Mouse (Mus musculus) kidney, postnatal 14 days (tissue): ENCODE measurements around the gene Pin1.
"Not testable (repeated sequence)": the region's sequence is repeated elsewhere in the genome, so short reads cannot be mapped to it uniquely, and the experiment has no call there.

Experiments used
- DNase-seq: peaks from one replicate; pipeline ENCODE4 v3.0.0; 2022; ENCODE audit warnings: mixed read lengths

Gene Pin1

GRCm38 (mm10) chr9:20651602-20652259, at the start of gene Pin1:
Pin1 (plus strand) TSS chr9:20652095.
- peak; percentile 100 for DNase-seq

- no peak for DNase-seq
Measured at GRCm38 (mm10) chr9:20606269-20606668, 45.6 kb upstream of the Pin1 start.

DNA sequence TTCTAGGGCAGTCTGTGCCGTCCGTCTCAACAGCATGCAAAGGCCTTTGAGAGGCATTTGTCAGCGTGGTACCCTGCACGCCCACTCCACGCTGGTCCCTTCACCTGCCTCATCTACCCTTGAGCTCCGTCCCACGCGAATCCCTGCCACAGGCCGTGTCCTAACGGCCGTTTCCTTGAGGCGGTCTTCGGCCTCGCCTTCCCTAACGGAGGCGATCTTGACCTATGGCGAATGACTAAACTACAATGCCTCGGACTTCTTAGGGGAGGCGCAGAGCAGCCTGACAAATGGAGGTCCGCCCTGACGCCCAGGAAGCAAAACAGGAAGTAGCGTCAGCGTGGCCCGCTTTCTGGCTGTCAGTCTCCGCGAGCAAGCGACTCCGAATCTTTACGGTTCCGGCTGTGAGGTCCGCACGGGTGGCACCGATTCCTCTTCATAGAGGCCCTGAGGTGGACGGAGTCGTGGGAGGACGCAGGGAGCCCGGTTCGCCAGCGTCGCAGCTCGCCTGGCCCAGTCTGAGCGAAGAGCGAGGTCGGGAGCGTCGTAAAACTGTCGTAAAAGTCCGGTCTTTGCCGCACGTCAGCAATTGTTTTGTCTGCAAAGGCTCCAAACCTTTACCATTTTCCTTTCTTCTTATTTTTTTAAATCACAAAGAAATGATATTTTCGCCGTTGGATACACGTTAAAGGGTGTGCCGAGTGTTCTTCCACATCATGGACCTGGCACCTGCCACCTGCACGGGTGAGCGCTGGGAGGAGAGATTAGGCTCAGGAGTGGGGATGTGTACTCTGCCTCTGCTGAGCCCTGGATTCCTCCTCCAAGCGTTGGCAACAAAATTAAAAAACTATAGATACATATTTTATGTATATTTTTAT, 44.6 kb upstream of the Pin1 start:
- peak; percentile 90 for DNase-seq

DNA sequence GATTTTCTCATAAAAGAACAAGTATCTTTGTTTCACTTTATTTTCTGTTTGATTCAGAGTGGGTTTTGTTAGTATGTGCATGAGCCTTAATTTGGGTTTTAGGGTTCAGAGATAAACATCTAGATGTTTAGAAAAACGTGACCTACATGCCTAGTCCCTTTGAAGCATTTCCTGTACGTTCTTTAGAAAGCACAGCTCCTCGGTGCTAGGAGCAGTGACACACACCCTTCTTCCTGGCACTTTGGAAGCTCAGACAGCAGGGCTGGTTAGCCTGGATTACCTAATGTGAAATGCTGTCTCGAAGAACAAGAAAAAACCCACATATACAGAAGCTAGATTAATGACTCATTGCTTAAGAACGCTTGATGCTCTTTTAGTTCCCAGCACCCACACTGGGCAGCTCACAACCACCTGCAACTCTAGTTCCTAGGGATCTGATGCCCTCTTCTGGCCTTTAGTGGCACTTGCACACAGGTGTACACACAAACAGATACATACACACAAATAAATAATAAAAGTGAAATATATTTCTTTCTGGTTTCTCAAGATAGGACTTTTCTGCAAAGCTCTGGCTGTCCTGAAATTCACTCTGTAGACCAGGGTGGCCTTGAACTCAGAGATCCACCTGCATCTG, 41.9 kb upstream of the Pin1 start:
- DNase-seq, result no peak

- DNase-seq, result no peak
Measured at GRCm38 (mm10) chr9:20611976-20612375, 39.9 kb upstream of the Pin1 start.

DNA sequence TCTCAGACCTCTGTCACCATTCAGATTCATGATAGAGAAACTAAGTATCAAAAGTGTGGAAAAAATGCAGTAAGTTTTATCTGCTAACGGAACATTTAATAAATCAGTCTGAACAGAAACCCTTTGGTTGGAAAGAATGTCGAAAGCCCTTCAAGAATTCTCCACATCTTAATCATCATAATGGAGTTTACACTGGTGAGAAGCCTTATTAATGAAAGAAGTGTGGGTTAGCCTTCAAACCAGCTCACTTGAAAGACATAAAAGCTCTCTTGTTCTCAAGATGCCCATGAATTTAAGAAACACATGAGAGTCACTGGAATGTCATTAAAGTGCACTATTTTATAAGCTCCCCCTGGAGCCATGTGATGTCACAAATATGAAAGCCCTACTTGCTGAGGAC, 35.2 kb upstream of the Pin1 start:
- no peak for DNase-seq

DNA sequence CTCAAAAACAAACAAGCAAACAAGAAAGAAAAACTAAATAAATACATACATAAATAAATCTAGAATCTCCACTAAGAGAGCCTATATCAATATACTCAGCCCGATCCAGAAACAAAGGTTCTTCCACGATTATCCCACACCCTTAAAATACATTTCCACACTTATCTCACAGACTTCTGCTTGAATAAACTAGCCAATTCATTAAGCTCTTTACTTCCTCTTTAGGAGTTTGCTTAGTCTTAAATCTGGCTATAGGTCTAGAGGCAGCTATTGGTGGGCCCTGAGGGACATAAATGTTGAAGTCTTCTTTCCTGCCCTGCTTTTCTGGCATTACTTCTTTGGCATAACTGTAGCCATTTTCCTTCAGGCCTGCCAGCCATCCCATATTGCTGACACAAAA, 20.6 kb upstream of the Pin1 start:
- no peak for DNase-seq

GRCm38 (mm10) chr9:20635676-20636075, 16.2 kb upstream of the Pin1 start:
- not testable (repeated sequence) for DNase-seq

DNA sequence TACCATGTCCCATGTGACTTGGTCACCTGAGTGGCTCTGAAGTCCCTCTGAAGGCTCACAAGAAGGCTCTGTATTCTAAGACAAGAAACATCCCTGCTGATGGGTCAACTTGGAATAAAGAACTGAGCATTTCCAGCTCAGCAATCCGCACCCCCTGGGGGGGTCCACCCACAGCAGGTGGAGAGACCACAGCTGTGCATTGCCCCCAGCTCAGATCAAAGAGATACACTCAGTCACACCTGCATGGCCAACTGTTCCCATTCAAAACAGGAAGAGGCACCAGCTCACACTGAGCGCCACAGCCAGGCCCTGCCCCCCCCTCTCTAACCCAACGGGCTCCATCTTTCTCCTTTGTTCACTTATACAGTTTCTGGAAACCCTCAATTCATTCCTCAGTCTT, 15.6 kb upstream of the Pin1 start:
- no peak for DNase-seq

GRCm38 (mm10) chr9:20636790-20637189, 15.1 kb upstream of the Pin1 start:
- DNase-seq, result no peak

DNA sequence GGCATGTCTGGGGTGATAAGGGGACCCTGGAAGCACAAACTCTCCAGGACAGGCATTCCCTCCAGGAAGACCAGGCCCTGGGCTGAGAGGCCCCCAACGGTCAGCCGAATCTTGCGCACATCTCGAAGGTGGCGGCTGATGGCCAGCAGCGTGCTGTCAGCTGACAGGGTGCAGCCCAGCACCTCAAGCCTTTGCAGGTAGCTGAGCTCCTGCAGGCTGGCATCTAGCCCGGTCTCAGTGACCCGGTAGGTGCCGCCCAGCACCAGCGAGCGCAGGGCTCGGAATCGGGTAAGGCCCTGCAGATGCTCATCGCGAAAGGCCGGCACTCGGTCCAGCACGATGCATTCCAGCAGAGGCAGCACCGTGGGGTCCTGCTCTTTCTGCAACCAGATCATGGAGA, 13.3 kb upstream of the Pin1 start:
- no peak for DNase-seq

DNA sequence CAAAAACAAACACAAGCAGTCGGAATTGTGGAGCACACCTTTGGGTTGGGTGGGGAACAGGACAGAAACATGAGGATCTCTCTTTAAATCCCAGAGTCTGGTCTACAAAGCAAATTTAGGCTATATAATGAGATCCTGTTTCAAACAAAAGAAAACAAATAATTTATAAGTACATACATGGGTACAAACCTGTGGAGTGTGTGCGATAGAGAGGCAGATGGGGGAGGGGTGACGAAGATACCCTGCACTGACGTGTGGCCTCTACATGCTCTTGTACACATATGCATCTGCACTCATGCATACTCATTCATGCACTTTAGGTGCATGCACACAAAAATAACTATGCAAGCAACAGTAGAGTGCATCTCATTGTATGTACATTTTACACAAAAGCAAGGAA, 12.4 kb upstream of the Pin1 start:
- no peak for DNase-seq

DNA sequence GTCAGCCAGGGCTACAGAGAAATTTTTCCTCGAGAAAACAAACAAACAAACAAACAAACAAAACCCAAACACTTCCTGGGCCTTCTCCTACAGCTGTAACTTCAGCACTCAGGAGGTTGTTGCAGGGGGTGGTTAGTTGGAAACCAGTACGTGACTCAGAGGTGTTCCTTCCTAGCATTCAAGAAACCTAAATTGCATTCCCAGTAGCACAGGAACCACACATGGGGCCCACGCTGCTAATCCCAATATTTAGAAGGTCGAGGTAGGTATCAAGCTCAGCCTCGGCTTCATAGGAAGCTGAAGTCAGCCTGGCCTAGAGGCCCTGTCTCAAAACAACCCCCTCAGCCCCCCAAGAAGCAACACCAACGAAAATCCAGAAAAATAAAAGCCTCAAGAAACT, 10.4 kb upstream of the Pin1 start:
- no peak for DNase-seq

- DNase-seq, result peak; percentile 94
Measured at GRCm38 (mm10) chr9:20642101-20642895, 9.6 kb upstream of the Pin1 start, which contains the start of gene Ubl5. Ubl5 (plus strand) TSS chr9:20642878.

GRCm38 (mm10) chr9:20642896-20643466, 8.9 kb upstream of the Pin1 start:
- DNase-seq, result peak; percentile 91

- no peak for DNase-seq
Measured at GRCm38 (mm10) chr9:20643781-20644180, 8.1 kb upstream of the Pin1 start.

GRCm38 (mm10) chr9:20644360-20645081, 7.4 kb upstream of the Pin1 start, which contains the start of gene Fbxl12:
Fbxl12 (minus strand) TSS chr9:20644767.
- peak; percentile 83 for DNase-seq

DNA sequence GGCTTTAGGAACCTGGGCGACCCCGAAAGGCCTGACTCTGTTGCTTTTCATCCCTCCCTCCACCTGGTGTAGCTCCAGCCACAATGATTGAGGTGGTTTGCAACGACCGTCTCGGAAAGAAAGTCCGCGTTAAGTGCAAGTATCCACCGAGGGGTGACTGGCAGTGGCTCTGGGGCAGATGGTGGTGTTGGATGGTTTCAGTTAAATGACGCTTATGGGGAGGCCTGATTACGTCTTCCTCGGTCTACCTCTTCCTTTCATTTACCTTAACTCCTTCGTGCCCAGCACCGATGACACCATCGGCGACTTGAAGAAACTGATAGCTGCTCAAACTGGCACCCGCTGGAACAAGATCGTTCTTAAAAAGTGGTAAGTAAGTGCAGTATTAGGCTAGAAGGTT, 6.8 kb upstream of the Pin1 start:
- DNase-seq, result no peak

- DNase-seq, result no peak
Measured at GRCm38 (mm10) chr9:20652260-20652658, 364 bp downstream of the Pin1 start.

DNA sequence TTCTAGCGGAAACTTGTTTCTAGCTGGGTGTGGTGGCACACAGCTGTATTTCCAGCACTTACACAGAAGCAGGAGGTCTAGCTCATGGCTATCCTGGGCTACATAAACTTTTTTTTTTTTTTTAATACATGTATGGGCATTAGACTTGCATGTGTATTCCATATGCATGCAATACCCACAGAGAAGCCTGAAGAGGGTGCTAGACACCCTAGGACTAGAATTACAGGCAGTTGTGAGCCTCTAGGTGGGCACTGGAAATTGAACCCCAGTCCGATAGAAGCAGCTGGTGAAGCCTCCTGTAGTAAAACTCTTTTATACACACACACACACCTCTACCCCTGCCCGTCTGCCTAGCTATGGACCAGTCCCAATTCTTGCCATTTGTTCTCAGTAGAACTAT, 2.0 kb downstream of the Pin1 start:
- no peak for DNase-seq

GRCm38 (mm10) chr9:20657546-20657945, 5.7 kb downstream of the Pin1 start:
- no peak for DNase-seq

GRCm38 (mm10) chr9:20662325-20662724, 10.4 kb downstream of the Pin1 start:
- DNase-seq, result peak; percentile 69
